Mouse (Mus musculus) thymus, postnatal 10 days (tissue): ENCODE data around the gene Enox1.

ENCODE experiments used
- DNase-seq, 2 experiments: peaks; one replicate each; pipeline ENCODE4 v3.0.0; 2021; ENCODE audit warnings: low spot score in 2 of 2

Enox1 gene

DNA sequence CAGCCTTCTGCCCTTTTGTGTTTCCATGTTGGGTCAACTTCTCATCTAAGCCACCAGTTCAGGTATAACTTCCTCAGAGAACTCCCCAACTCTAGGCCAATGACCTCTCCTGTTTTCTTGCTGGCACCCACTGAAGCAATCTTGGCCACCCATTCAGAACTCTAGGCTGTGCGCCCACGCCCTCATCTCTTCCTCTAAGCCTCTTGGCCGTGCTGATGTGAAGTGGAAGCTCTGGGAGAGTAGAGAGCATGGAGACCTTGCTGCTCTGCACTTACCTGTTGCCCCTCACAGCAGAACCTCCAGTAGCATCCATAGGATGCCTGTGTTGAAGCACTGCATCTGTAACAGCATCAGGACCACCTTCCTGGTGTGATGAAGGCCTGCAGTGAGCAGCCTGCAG, 214.0 kb downstream of the Enox1 start:
- DNase-seq: no peak

DNA sequence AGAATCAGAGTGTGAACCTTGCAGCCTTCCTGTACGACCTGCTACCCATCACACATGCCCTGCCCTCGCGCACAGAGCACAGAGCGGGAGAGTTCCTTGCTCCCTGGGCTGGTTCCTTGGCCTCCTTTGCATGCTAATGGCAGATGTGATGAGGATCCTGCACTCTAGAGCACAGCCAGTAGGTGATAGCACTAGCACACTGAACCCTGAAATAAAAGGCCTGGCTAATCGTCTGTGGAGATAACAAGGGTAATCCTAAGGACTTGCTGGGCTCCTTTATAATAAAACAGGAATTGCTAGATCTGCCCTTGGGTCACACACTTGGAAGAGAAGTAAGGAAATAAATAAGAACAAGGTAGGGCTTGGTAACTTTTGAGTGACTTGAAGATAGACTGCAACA, 215.4 kb downstream of the Enox1 start:
- DNase-seq: no peak

DNA sequence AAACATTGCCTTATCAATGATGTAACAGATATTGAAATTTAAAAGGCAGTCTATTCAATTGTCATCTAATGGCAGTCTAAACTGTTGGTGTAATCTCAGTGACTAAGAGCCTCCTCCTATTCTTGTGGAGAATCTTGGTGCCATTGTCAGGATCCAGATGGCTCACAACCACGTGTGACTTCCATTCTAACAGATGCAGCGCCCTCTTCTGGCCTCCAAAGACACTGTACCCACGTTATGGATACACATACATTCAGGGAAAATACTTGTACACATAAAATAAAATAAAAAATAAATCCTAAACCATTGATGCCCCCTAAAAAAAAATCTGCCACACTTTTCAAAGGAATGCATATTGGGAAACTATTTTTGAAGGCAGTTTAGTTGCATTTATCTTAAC, 216.6 kb downstream of the Enox1 start:
- DNase-seq: no peak

DNA sequence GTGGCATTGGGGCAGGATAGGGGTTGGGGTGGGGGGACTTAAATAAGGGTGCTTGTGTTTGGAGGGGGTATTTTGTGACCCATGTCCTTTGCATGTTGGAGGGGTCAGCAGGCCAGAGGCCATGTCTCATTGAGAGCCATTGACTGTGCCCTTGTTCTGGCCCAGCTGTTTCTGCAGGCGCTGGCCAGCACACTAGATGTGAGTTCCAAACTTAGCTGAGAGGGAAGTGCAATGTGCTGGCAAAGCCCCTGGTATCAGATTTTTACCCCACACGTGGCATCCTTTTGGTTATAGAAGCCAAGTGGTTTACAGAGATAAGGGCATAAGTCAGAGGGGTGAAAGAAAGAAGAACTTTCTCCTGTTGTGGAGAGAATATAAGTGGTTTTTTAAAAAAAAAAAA, 218.5 kb downstream of the Enox1 start:
- no peak for DNase-seq

DNA sequence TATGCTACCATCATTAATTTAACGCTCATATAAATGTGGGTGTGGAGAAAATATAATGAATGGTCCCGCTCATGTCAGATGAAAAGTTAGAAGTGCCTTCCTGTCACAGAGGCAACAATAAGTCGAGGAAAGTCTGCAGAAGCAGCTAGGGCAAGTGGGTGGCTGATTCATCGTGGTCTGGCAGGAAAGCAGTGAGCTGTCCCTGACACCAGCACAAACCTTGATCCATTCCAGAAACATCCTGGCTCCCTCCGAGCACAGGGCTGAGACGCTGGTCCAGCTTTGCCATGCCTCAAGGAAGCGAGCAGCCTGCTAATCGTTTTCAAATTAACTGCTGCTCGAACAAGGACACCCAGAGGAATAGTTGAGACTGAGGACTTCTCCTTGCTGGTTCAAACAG, 219.1 kb downstream of the Enox1 start:
- DNase-seq: no peak

DNA sequence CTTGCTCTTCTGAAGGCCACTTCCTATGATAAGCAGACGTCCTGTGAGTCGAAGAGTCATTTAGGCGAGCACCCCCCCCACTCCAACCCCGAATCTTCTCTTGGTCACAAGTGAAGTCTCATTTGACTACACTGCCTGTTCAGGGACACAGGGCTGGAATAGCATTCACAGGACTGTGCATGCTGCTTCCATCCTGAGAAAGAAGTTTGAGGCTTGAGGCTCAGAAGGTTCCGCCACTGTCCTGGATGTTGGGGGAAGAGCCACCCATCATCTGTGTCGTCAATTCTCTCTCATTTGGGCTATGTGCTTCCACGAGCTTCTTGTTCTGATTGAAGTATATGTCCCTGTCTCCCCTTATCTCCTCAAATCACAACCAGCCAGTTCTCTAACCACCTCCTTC, 220.2 kb downstream of the Enox1 start:
- DNase-seq: no peak

DNA sequence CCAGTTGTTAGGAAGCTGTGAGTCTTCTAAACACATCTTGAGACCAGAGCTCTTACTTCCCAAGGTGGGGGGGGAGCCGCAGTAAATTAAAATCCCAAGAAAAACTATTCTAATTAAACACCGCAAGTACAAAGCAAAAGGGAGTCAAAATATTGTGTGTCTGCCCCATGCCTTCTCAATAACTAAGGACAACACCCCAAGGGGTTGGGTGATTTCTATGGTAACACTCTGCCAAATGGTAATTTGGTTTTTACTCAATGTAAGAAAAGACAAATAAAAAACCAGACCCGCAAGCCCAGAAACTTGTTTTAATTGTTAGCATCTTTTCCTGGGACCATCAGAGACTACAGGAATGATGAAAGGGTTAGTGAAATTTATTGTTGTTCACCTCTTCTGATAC, 220.9 kb downstream of the Enox1 start:
- DNase-seq: no peak

DNA sequence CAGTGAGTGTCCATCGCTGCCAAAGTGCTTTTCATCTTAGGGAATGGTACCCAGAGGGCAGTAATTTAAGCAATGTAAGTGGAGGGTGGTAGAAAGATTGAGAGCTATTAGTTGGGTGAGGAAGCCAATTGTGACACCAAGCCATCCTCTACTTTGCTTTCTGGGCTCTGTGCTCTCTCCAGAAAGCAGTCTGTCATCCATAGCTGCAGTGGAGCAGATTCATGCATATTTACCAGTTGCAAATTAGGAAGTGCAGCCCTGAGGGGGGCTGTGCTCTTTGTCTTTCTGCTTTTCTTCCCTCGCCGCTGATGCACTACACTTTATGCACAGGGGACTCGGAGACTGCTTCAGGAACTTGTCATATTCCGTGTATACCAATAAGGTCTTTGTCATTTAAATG, 221.3 kb downstream of the Enox1 start:
- DNase-seq: no peak

DNA sequence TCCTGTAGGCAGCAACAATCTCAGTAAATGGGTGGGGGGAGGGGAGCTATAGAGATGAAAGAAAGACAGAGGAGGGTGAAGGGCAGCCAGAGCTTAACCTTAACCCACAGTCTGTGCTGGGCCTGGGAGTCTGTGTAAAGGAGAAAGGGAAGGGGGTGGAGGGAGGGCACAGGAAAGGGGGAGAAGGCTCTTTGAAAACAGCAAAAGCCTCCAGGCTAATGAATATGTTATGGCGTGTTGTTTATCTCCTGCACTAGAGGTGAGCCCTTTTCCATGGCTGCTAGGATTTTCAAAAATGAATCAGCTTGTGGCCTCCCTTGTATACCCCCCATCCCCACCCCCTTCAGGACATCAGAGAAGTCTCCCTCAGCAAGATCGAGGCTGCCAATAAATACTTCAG, 225.0 kb downstream of the Enox1 start:
- DNase-seq: no peak

DNA sequence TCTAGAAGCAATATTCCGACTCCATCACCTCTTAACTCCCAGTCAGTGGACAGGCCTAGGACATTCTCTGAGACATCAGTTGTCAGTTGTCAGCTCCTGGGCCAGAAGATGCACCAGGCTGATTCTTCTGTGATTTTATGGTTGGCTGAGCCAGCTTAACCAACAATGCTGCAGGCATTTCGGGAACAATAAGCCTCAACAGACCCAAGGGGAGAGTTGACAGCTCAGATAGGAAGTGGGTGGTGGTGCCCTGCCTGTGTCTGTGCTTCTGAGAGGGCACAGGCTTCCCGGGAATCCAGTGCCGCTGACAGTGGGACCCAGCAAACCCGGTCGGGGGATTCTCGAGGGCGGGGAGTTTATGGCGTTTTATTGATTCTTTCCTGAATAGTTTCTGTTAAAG, 229.1 kb downstream of the Enox1 start:
- DNase-seq: no peak

DNA sequence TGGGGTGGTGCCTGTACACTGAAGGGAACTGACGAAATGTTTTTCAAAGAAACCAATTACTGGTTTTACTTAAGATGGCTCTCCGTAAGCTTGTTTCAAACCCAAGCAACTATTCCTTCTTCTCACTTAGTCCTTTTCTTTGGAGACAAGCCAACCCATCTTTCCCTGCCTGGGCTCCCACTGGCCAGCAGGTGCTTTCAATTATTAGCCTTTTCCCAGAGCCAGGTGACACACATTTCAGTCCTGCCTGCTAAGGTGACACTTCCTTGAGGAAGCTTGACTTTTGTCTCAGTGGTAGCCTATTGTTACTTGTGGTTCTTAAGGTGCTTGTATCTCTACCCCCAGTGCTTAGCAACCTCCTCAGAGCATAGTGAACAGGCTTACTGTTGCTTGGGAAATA, 231.3 kb downstream of the Enox1 start:
- DNase-seq: no peak

DNA sequence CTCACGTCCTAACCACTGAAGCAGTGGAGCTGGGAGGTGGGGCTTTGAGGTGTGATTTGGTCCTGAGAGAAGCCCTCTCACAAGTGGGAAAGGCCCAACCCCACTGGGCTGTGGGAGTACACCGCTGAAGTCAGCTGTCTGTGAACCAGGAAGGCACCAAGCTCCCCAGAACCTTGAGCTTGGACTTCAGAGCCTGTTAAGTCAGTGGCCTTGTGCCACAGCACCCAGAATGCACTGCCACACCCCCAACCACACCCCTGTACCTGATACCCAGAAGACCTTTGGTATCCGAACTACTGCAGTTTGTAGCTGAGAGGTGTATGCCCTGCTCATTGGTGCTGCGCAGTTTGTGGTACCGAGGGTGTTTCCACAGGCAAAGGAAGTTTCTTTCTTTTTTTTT, 232.7 kb downstream of the Enox1 start:
- DNase-seq: no peak

DNA sequence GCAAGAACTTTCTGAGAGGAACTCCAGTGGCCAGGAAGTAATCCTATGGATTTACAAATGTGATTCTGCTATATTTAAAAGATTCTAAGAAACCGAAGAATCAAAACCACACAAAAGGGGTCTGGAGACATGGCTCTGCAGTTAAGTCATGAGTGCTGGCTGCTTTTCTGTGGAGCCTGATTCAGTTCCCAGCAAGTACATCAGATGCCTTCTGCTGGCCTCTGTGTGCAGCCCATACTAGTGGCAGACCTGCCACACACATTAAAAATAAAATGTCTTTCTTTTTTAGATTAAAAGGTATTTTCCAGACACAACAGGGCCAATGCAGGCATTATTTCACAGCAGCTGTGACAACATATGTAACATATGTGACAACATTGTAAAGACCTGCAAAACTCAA, 235.9 kb downstream of the Enox1 start:
- no peak for DNase-seq

DNA sequence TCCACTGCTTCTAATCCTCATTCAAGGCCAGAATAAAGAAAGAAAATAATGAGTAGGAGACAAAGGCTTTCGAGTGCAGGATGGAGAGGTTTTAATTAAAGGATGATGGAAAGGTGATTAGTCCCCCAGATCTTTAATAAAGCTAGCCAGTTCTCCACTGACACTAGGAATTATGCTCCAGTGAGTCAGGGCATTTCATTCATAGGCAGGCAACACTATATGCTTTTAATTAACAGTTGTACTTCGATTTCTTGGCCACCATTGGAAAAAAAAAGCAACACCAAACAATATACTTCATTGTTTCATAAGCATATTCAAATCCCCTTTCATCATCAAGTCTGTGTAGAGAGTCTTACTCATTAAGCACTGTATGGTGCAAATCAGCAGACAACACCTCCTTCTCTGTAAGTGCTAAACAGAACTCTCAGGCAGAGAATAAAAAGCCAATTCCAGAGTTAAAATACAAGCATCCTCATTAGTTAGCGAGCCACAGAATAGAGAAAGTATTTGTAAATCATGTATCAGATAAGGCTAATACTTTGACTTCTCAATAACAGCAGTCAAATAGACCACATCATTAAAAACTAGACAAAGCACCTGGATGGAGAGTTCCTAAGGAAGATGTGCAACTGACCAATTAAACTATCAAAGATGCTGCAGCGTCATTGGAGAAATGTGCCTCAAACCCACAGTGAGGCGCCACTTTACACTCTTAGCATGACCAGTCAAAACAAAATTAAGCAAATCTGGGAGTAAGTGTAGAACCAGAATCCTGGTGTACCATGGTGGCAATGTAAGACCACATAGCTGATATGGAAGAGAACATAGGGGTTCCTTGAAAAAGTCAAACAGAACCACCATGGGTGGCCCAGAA, 249.9 kb downstream of the Enox1 start:
- DNase-seq: no peak

DNA sequence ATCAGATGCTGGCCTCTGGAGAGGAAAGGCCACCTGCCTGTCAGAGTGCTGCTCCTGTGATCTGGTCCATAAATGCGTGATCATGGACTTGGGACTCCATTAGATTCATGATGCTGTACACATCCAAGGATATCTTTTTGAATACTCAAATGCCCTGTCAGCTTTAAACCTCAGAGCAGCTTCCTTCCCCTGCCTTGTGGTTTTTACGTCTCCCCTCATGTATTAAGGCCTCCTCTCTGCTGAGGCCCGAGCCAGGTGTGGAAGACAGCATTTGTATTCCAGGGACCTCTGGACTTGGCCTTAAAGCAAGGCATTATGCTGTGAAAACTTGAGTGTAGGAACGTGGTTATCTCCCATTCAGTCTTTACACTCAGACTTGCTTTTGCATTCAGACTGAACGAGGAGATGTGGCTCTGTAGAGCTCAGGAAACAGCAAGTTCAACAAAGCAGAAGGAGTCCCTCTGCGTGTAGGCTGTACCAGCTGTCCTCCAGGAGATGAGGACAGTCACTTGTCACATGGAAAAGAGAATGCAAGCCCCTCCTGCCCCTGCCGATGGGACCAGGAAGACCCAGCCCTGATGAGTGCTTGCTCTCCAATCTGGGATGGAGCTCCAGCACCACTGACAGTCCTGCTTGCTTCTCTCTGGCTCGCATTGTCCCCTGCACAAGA, 252.8 kb downstream of the Enox1 start:
- peak in 1 of 2 experiments; percentile 14 for DNase-seq

DNA sequence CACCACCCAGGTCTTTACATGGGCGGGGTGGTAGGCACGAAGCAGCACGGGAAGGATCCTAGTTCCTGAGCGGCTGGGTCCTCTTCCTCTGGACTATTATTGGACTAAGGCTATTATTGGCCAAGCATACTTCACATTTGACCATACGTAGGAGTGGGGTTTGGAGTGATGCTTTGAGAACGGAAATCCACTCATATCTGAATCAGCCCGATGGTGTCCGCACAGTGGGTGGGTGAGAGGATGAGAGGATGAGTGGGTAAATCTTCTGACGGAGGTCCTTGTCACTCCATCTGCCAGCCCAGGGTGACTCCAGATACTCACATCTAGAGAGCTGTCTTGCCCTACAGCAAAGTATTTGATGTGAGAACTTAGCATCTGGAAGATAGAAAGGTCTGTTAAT, 253.8 kb downstream of the Enox1 start:
- no peak for DNase-seq

DNA sequence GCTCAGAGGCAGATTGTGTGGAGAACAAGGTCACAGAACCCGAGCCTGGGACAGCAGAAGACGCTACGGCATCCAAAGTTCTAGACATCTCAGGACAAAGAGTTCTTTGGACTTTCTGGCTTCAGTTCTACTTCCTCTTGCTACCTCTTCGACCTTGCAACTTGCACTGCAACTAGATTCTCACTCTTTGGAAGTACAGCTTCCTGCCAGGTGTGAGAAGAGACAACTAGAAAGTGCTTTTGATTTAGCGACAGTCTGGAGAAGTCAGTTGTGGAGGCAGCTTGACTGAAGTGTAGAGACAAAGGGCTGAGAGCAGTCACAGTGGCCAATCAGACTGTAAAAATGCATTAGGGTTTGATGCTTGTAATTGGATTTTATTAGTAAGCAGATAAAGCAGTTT, 256.5 kb downstream of the Enox1 start:
- DNase-seq: peak; percentile 57 to 59

DNA sequence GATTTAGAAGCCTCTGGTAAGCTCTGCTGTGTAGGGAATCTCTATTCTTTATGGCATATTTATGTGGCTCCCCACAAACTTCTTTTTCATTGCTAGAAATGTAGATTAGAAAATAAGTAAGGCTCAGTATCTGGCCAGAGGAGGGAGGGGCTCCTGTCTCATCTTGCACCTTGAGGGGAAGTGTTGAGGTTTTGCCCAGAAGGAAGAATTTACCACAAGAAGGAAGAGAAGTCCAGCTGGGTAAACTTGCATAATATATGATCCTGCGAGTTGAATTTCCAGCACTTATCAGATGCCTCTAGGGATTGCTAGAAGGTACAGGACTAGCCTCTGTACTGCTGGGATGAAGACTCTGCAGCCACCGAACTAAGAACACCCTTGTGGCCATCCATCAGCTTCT, 259.8 kb downstream of the Enox1 start:
- DNase-seq: no peak

DNA sequence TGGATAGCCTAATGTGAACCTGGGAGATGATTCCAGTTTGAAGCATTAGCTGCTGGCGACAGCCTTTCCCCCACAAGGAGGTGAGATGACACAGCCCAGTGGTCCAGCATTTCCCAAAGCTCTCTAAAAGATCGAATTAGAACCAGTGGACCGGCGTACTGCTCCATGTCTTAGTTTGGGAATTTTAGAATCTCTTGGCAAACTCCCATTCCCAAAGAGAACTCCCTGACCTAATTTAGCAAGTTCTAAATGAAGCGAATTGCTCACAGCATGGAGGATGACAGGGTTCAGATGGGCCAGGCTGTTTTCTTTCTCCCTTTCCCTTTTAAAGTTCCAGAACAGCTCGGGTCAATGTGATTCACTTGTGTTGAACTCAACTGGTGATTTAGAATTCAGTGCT, 264.5 kb downstream of the Enox1 start:
- DNase-seq: no peak

DNA sequence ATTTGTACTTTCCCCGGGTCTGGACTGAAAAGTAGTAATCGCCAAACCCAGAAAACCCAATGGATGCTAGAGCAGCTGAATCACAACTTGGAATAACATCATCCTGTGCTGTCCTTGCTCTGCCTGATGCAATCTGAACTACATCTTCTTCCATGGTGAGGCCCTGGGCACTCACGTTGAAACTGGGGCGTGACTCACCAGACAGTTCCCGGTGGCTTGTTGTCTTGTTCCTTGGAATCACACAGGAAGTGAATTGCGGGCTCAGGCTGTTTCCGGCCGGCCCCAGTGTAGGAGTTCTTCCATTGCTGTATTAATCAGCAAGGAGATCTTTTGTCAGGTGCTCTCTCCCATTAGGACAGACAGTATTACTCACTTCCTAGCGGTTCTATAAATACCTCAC, 266.6 kb downstream of the Enox1 start:
- no peak for DNase-seq

DNA sequence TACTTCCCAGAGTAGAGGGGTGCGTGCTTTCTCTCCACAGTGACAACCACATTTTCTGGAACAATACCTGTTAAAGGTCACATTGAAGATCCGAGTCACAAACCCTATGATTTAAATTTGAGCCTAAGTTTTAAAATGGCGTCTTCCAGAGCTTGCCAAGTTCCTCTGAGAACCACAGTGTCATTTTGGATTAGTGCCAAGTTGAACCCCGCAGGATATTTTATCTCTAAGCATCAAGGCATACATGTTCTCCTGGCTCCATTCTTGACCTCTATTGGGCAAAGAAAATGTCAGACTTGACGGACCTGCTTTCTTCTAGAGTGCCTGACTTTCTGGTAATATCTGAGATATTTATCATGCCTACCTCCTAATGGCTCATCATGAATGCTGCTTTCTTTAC, 282.9 kb downstream of the Enox1 start:
- DNase-seq: no peak

DNA sequence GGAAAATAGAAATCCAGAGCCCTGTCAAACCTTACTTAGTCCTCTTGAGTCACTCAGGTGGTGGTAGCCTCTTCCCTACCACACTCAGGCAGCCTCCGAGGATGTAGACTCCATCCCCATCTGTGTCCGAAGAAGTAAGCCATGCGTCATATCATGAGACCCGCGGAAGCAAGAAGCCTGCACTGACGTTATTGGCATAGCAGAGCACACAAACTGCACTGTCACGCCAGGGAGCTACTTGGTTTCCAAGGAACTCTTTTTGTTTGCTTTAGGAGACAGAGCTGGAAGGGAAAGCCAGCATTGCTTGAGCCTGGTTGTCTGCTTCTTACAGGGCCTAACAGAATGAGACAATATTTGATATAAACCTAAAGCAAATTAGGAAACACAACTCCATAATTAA, 284.2 kb downstream of the Enox1 start:
- no peak for DNase-seq

DNA sequence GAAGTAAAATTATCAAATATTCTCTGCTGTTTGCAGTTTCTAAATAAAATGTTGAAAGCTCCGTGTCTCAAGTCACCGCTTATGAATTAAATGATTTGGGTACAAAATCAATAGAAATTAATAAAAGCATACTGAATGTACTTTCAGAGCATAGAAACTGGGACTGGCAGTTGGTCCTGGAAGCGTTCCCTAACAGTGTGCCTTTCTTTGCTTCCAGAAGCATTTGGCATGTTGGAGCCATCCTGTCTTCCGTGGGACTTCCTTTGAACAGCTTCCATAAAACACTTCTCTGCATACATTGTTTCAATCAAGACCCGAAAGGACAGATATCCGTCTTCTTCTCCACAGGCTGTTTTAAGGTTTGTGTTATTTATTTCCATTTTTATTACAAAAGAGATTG, 285.0 kb downstream of the Enox1 start:
- DNase-seq: no peak

DNA sequence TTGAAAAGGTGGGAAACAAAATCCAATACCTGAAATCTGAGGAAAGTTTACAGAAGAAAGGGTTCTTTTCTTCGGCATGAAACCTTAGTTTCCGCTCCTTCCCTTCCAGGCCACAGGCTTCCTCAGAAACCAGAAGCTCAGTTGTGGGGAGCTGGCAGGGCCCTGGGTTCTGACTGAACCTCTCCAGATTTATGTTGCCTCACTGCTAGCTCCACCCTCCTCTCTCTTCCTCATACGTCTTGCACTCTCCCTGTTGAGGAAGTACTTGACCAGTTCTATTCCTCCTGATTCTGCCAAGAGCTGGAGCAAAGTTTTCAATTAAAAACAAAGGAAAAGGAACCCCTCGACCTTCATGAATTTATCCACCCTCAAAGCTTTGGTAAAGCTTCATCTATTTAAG, 291.4 kb downstream of the Enox1 start:
- DNase-seq: no peak
